21 mouse cellular contexts compared by ENCODE assay signal in the genomic region with DNA sequence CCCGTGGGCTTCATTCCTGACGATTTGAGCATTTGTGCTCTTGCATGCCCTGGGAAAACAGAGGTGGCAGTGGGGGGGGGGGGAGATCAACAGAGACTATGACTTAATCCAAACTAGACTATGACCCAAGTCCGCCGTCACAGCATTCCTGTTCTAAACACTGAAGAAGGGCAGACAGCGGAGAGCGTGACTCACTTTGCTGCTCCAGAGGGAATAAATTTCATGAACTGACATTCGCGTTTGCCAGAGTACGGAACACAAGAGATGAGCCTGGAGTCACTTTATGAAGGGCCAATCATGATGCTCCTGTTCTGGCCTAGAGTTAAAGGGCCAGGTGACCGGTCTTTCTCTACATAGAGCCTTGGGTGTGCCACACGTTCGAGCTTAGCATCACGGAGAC.
DNase-seq lines count a peak whose midpoint lies in the region; ATAC-seq and TF ChIP-seq lines count a peak whose summit lies in the region.
"Had no signal": no experiment of that assay in that cellular context is flagged by ENCODE, and none has a peak within 500 bp of the region (broad histone marks: within the 10 kb centered on the region; RNA-seq: fewer than 3 reads in every experiment).

No protein-coding gene starts in this region.

- H3K9me3 ChIP-seq in embryonic facial prominence, embryonic 13.5 days = no peaks in the 10 kb centered on the region
- no peaks in the 10 kb centered on the region for H3K9me3 ChIP-seq in embryonic facial prominence, embryonic 10.5 days
- no peaks in the 10 kb centered on the region for H3K9me3 ChIP-seq in intestine, embryonic 14.5 days (ENCODE audit: control insufficient read depth, low read length)
- H3K9me3 ChIP-seq in intestine, postnatal 0 days (ENCODE audit: control insufficient read depth) = no peaks in the 10 kb centered on the region
- H3K9me3 ChIP-seq in embryonic facial prominence, embryonic 15.5 days (replicated peaks) = no peaks in the 10 kb centered on the region
- H3K9me3 ChIP-seq: embryonic facial prominence, embryonic 12.5 days; forebrain, embryonic 10.5 days had no signal

- H3K4me1 ChIP-seq in embryonic facial prominence, embryonic 13.5 days = peaks cover 7% of the 10 kb centered on the region; the same call in 1 of the 2 replicates
- H3K4me1 ChIP-seq in embryonic facial prominence, embryonic 10.5 days = no peaks in the 10 kb centered on the region
- H3K4me1 ChIP-seq in intestine, embryonic 14.5 days (replicated peaks; ENCODE audit: control insufficient read depth, insufficient read depth, low read length) = 0 out of 2 replicates have a peak, but pooled peaks cover 3% of the 10 kb centered on the region
- no peaks in the 10 kb centered on the region for H3K4me1 ChIP-seq in intestine, postnatal 0 days (replicated peaks; ENCODE audit: control insufficient read depth, insufficient read depth, low read length)
- 0 out of 2 replicates have a peak, but pooled peaks cover 8% of the 10 kb centered on the region for H3K4me1 ChIP-seq in embryonic facial prominence, embryonic 15.5 days
- H3K4me1 ChIP-seq: forebrain, embryonic 10.5 days had no signal

- H3K9ac ChIP-seq in embryonic facial prominence, embryonic 13.5 days = no peak overlapping the region
- no peak overlapping the region for H3K9ac ChIP-seq in intestine, embryonic 14.5 days (ENCODE audit: low read length)
- H3K9ac ChIP-seq in intestine, postnatal 0 days (ENCODE audit: low read depth, low read length) = no peak overlapping the region
- no peak overlapping the region for H3K9ac ChIP-seq in embryonic facial prominence, embryonic 15.5 days
- H3K9ac ChIP-seq: embryonic facial prominence, embryonic 12.5 days; forebrain, postnatal 0 days; hindbrain, embryonic 14.5 days had no signal

- WGBS in embryonic facial prominence, embryonic 13.5 days = 81% methylated on average over 13 of the region's 13 CpGs
- WGBS in embryonic facial prominence, embryonic 10.5 days = 94% methylated on average over 13 of the region's 13 CpGs
- WGBS in intestine, embryonic 14.5 days = 70% methylated on average over 13 of the region's 13 CpGs
- 80% methylated on average over 13 of the region's 13 CpGs for WGBS in intestine, postnatal 0 days
- 80% methylated on average over 13 of the region's 13 CpGs for WGBS in embryonic facial prominence, embryonic 15.5 days

- peak overlapping the region; percentile 71 for H3K27ac ChIP-seq in embryonic facial prominence, embryonic 13.5 days
- no peak overlapping the region for H3K27ac ChIP-seq in embryonic facial prominence, embryonic 10.5 days (replicated peaks)
- peak overlapping the region; percentile 67 for H3K27ac ChIP-seq in intestine, embryonic 14.5 days (ENCODE audit: low read depth)
- no peak overlapping the region for H3K27ac ChIP-seq in intestine, postnatal 0 days (ENCODE audit: low read depth, low read length)
- H3K27ac ChIP-seq in embryonic facial prominence, embryonic 15.5 days (replicated peaks) = peak overlapping the region; percentile 78
- H3K27ac ChIP-seq: embryonic facial prominence, embryonic 12.5 days; forebrain, embryonic 10.5 days; hindbrain, embryonic 14.5 days; left cerebral cortex, adult 2 months had no signal

- no peak overlapping the region for H3K4me2 ChIP-seq in embryonic facial prominence, embryonic 13.5 days
- no peak overlapping the region for H3K4me2 ChIP-seq in intestine, embryonic 14.5 days (ENCODE audit: low read length)
- H3K4me2 ChIP-seq in intestine, postnatal 0 days (replicated peaks; ENCODE audit: low read depth) = no peak overlapping the region
- H3K4me2 ChIP-seq in embryonic facial prominence, embryonic 15.5 days (replicated peaks) = no peak overlapping the region
- H3K4me2 ChIP-seq: embryonic facial prominence, embryonic 12.5 days; hindbrain, embryonic 14.5 days; liver, embryonic 11.5 days had no signal

- ATAC-seq in embryonic facial prominence, embryonic 13.5 days (ENCODE audit: insufficient number of reproducible peaks, insufficient read depth, low FRiP score, low TSS enrichment, low read depth) = no peak
- no peak; the same call in 1 of the 2 replicates for ATAC-seq in intestine, embryonic 14.5 days (replicated peaks; ENCODE audit: low FRiP score, low TSS enrichment, low read depth)
- ATAC-seq in intestine, postnatal 0 days = no peak
- ATAC-seq in embryonic facial prominence, embryonic 15.5 days (ENCODE audit: insufficient number of reproducible peaks, low FRiP score, low TSS enrichment, low read depth) = no peak
- ATAC-seq: CD4-positive, CD25-positive, alpha-beta regulatory T cell, adult 4 months; forebrain, postnatal 0 days; Patski had no signal

- no peaks in the 10 kb centered on the region for H3K27me3 ChIP-seq in embryonic facial prominence, embryonic 13.5 days
- no peaks in the 10 kb centered on the region for H3K27me3 ChIP-seq in embryonic facial prominence, embryonic 10.5 days (replicated peaks; ENCODE audit: low read depth, poor library complexity, severe bottlenecking)
- no peaks in the 10 kb centered on the region for H3K27me3 ChIP-seq in intestine, embryonic 14.5 days (replicated peaks; ENCODE audit: control insufficient read depth, insufficient read depth, low read length)
- no peaks in the 10 kb centered on the region for H3K27me3 ChIP-seq in intestine, postnatal 0 days (replicated peaks; ENCODE audit: control insufficient read depth, insufficient read depth, low read length)
- no peaks in the 10 kb centered on the region for H3K27me3 ChIP-seq in embryonic facial prominence, embryonic 15.5 days
- H3K27me3 ChIP-seq: embryonic facial prominence, embryonic 12.5 days; Patski had no signal

- no peak for DNase-seq in embryonic facial prominence, embryonic 10.5 days (ENCODE audit: low spot score)
- peak; percentile 49 for DNase-seq in intestine, embryonic 14.5 days (ENCODE audit: low spot score)
- DNase-seq in adrenal gland, adult 8-10 months = peak; percentile 40
- no peak for DNase-seq in layer of hippocampus, postnatal 14 days (ENCODE audit: low spot score in 2 of 2)
- DNase-seq: cerebellum, adult 9-11 months; forebrain, postnatal 0 days; heart, postnatal 10 days; kidney, adult 11 months; lung, adult 18-20 months; retina, postnatal 1 day; right cerebral cortex, postnatal 4 days had no signal

- H3K36me3 ChIP-seq in embryonic facial prominence, embryonic 13.5 days = no peaks in the 10 kb centered on the region
- no peaks in the 10 kb centered on the region for H3K36me3 ChIP-seq in embryonic facial prominence, embryonic 10.5 days (replicated peaks)
- no peaks in the 10 kb centered on the region for H3K36me3 ChIP-seq in intestine, embryonic 14.5 days (ENCODE audit: control insufficient read depth, insufficient read depth, low read length)
- no peaks in the 10 kb centered on the region for H3K36me3 ChIP-seq in intestine, postnatal 0 days (ENCODE audit: control insufficient read depth, insufficient read depth)
- H3K36me3 ChIP-seq in embryonic facial prominence, embryonic 15.5 days = no peaks in the 10 kb centered on the region
- H3K36me3 ChIP-seq: embryonic facial prominence, embryonic 12.5 days; forebrain, embryonic 10.5 days had no signal

- no peak overlapping the region for H3K4me3 ChIP-seq in embryonic facial prominence, embryonic 13.5 days
- no peak overlapping the region for H3K4me3 ChIP-seq in embryonic facial prominence, embryonic 10.5 days
- H3K4me3 ChIP-seq in intestine, embryonic 14.5 days (ENCODE audit: low read depth, low read length) = no peak overlapping the region
- H3K4me3 ChIP-seq in intestine, postnatal 0 days (ENCODE audit: low read depth, low read length) = no peak overlapping the region
- H3K4me3 ChIP-seq in embryonic facial prominence, embryonic 15.5 days (replicated peaks) = no peak overlapping the region
- H3K4me3 ChIP-seq: embryonic facial prominence, embryonic 12.5 days; forebrain, embryonic 10.5 days; left cerebral cortex, adult 2 months had no signal

- TF ChIP-seq CTCF in intestine, postnatal 0 days (IDR thresholded peaks at IDR 0.05; ENCODE audit: low read depth) = no peak

Comparison
In these comparisons a context has a peak if more than half of its experiments do, and no peak if none do; other contexts are left out.
1. H3K27ac ChIP-seq: peak in embryonic facial prominence, embryonic 13.5 days (single experiment), intestine, embryonic 14.5 days (single experiment) and embryonic facial prominence, embryonic 15.5 days (single experiment); none in embryonic facial prominence, embryonic 10.5 days (single experiment) and intestine, postnatal 0 days (single experiment).
2. DNase-seq: peak in intestine, embryonic 14.5 days (single experiment) and adrenal gland, adult 8-10 months (single experiment); none in embryonic facial prominence, embryonic 10.5 days (single experiment) and layer of hippocampus, postnatal 14 days (0 of 2).